Mouse (Mus musculus) urinary bladder, adult 2 months (tissue): ENCODE data around the gene Tmem179. TPM values are rescaled to one million over a fixed set of nuclear protein-coding genes. Genes with fewer than 3 reads are reported as not detected.

ENCODE experiments used
- DNase-seq: peaks from one replicate; pipeline ENCODE4 v3.0.0; 2022; ENCODE audit warnings: low spot score
- polyA plus RNA-seq: library from polyadenylated mRNA; depleted of rRNA; stranded (reverse); fragments of >200 nt; gene quantifications from 2 replicates; pipeline ENCODE4 v1.2.3, GENCODE M21; 2012; rRNA removed

Tmem179 gene
- polyA plus RNA-seq, 1 experiment = 0.22 TPM

GRCm38 (mm10) chr12:112463750-112464444 lies 52.6 kb downstream of the Tmem179 start:
- DNase-seq = no peak

- DNase-seq = no peak
Observed at GRCm38 (mm10) chr12:112463209-112463608, 53.3 kb downstream of the Tmem179 start.

- DNase-seq = no peak
Observed at GRCm38 (mm10) chr12:112462423-112462822, 54.1 kb downstream of the Tmem179 start.

- no peak for DNase-seq
Observed at GRCm38 (mm10) chr12:112457839-112458238, 58.7 kb downstream of the Tmem179 start.

GRCm38 (mm10) chr12:112456144-112456713 lies 60.3 kb downstream of the Tmem179 start:
- DNase-seq = no peak

- no peak for DNase-seq
Observed at GRCm38 (mm10) chr12:112451826-112452225, 64.7 kb downstream of the Tmem179 start.

GRCm38 (mm10) chr12:112451381-112451780 lies 65.2 kb downstream of the Tmem179 start:
- DNase-seq = no peak

- no peak for DNase-seq
Observed at GRCm38 (mm10) chr12:112450883-112451282, 65.7 kb downstream of the Tmem179 start.

Other genes with a start within 250 kb of the Tmem179 start
- 2.8 and 4.3 TPM in 2 replicates for gene A530016L24Rik, start 27.3 kb downstream of the Tmem179 start, polyA plus RNA-seq
- 37.4 and 52.8 TPM in 2 replicates for gene Inf2, start 72.0 kb upstream of the Tmem179 start, polyA plus RNA-seq
- 19.5 and 26.9 TPM in 2 replicates for gene Adssl1, start 103.3 kb upstream of the Tmem179 start, polyA plus RNA-seq
- gene Siva1, start 127.9 kb upstream of the Tmem179 start, polyA plus RNA-seq = 62.6 and 71.8 TPM in 2 replicates
- gene Akt1, start 158.1 kb upstream of the Tmem179 start, polyA plus RNA-seq = 149 and 150 TPM in 2 replicates
- gene Zbtb42, start 162.1 kb upstream of the Tmem179 start, polyA plus RNA-seq = 18.0 and 20.5 TPM in 2 replicates
- 33.2 and 42.5 TPM in 2 replicates for gene Cep170b, start 203.7 kb upstream of the Tmem179 start, polyA plus RNA-seq
- 38.7 and 38.8 TPM in 2 replicates for gene Pld4, start 243.9 kb upstream of the Tmem179 start, polyA plus RNA-seq